Mouse (Mus musculus) cerebellum, adult 2 months (tissue): ENCODE data around the gene Mical3.

Experiments
- CTCF ChIP-seq: fragments of 200-500 bp; IDR thresholded peaks from 2 replicates; pipeline ENCODE4 v1.5.1; 2011; ENCODE audit warnings: low read depth, mild to moderate bottlenecking, control low read depth, low read length, moderate library complexity, borderline replicate concordance; ENCODE audit not compliant: insufficient read depth
- POLR2A ChIP-seq: fragments of 200-500 bp; IDR thresholded peaks from 2 replicates; pipeline ENCODE4 v1.6.1; 2011; ENCODE audit warnings: low read length, control low read depth, borderline replicate concordance; ENCODE audit not compliant: insufficient read depth

- TF ChIP-seq CTCF (no peak), POLR2A (no peak)
Measured at GRCm38 (mm10) chr6:121142298-121142697, 11.5 kb upstream of the Mical3 start.
